Mouse (Mus musculus) heart, postnatal 0 days (tissue): ENCODE data around the gene Rft1. TPM values are rescaled to one million over a fixed set of nuclear protein-coding genes. Genes with fewer than 3 reads are reported as not detected.

ENCODE experiments used
- ATAC-seq: fragments of 200-750 bp; cut with Nextera tagmentation; 2 replicates; pipeline ENCODE4 v1.8.0; 2017; ENCODE audit warnings: low read depth, moderate number of reproducible peaks, moderate library complexity; ENCODE audit not compliant: insufficient read depth
- DNase-seq: peaks from one replicate; pipeline ENCODE4 v3.0.0-alpha.2; 2016; ENCODE audit warnings: low spot score
- H3K27ac ChIP-seq: fragments of 300-500 bp; sonication (generic); 2 replicates; pipeline ENCODE4 v1.5.1; 2014; ENCODE audit warnings: low read depth, mild to moderate bottlenecking
- H3K27me3 ChIP-seq: fragments of 300-500 bp; sonication (generic); 2 replicates; pipeline ENCODE4 v1.6.1; 2014; ENCODE audit warnings: low read length, mixed read lengths; ENCODE audit not compliant: control insufficient read depth, insufficient read depth
- H3K36me3 ChIP-seq: fragments of 300-500 bp; sonication (generic); replicated peaks from 2 replicates; pipeline ENCODE4 v1.6.1; 2014; ENCODE audit warnings: low read length, mixed read lengths; ENCODE audit not compliant: control insufficient read depth, insufficient read depth
- H3K4me1 ChIP-seq: fragments of 300-500 bp; sonication (generic); 2 replicates; pipeline ENCODE4 v1.6.1; 2014; ENCODE audit warnings: antibody characterized with exemption; ENCODE audit not compliant: control insufficient read depth, insufficient read depth
- H3K4me2 ChIP-seq: fragments of 300-500 bp; sonication (generic); 2 replicates; pipeline ENCODE4 v1.6.1; 2014; ENCODE audit warnings: low read depth, mild to moderate bottlenecking, low read length, moderate library complexity
- H3K4me3 ChIP-seq: fragments of 300-500 bp; sonication (generic); 2 replicates; pipeline ENCODE4 v1.5.1; 2014; ENCODE audit warnings: low read depth, low read length
- H3K9ac ChIP-seq: fragments of 300-500 bp; sonication (generic); replicated peaks from 2 replicates; pipeline ENCODE4 v1.6.1; 2014; ENCODE audit warnings: low read depth, low read length, mixed read lengths
- H3K9me3 ChIP-seq: fragments of 300-500 bp; sonication (generic); replicated peaks from 2 replicates; pipeline ENCODE4 v1.6.1; 2016; ENCODE audit warnings: low read length; ENCODE audit not compliant: control insufficient read depth
- CTCF ChIP-seq: IDR thresholded peaks from 2 replicates; pipeline ENCODE4 v1.5.1; 2016; ENCODE audit warnings: antibody characterized with exemption, control low read depth, low read depth
- EP300 ChIP-seq: IDR thresholded peaks from 2 replicates; pipeline ENCODE4 v1.6.1; 2016; ENCODE audit warnings: antibody characterized with exemption, low read depth
- WGBS: fragments of 180-500 bp; shearing (Covaris S2); extraction: QIAGEN DNeasy Blood & Tissue Kit; methylation state at CpG from one replicate; pipeline ENCODE4 v1.1.7; 2014; 5-methylcytosine and 5-hydroxymethylcytosine counted together
- polyA plus RNA-seq: library from polyadenylated mRNA; unstranded; fragments of >200 nt; fragmentation: Nextera tagmentation; extraction: Ambion mirVana; gene quantifications from 2 replicates; pipeline ENCODE4 v1.2.1, GENCODE M21; 2015
- total RNA-seq: library from RNA; depleted of rRNA; stranded (reverse); fragments of >200 nt; gene quantifications from 2 replicates; pipeline ENCODE4 v1.2.3, GENCODE M21; 2014; ENCODE audit warnings: low replicate concordance

Rft1 gene
- total and polyA plus RNA-seq, 2 experiments from 2014 or later = 10.4 to 13.3 TPM

GRCm38 (mm10) chr14:30636499-30636898 lies 17.7 kb upstream of the Rft1 start:
- DNase-seq (no peak), ATAC-seq (no peak)
- no peak for TF ChIP-seq EP300
- no peak for TF ChIP-seq CTCF
- 74% methylated on average over 9 of the region's 9 CpGs for WGBS
- H3K4me1 ChIP-seq = peaks cover 18% of the 10 kb centered on the region
- H3K9me3 ChIP-seq = no peaks in the 10 kb centered on the region
- H3K27me3 ChIP-seq = no peaks in the 10 kb centered on the region
- H3K36me3 ChIP-seq = no peaks in the 10 kb centered on the region
- no peak overlapping the region for H3K9ac ChIP-seq
- H3K27ac ChIP-seq = no peak overlapping the region
- H3K4me3 ChIP-seq = no peak overlapping the region
- H3K4me2 ChIP-seq = no peak overlapping the region

- DNase-seq = no peak
- TF ChIP-seq CTCF (no peak), EP300 (no peak)
- H3K27ac ChIP-seq = peak overlapping the region; percentile 60
- peaks cover 18% of the 10 kb centered on the region for H3K4me1 ChIP-seq
- H3K36me3 ChIP-seq = no peaks in the 10 kb centered on the region
- ATAC-seq = no peak
- no peak overlapping the region for H3K4me2 ChIP-seq
- H3K4me3 ChIP-seq = no peak overlapping the region
- H3K9ac ChIP-seq = no peak overlapping the region
- WGBS = 57% methylated on average over 2 of the region's 2 CpGs
- no peaks in the 10 kb centered on the region for H3K9me3 ChIP-seq
- H3K27me3 ChIP-seq = no peaks in the 10 kb centered on the region
These were observed 17.1 kb upstream of the Rft1 start for GRCm38 (mm10) chr14:30637087-30637486.

- no peak for TF ChIP-seq EP300
- no peak for TF ChIP-seq CTCF
- ATAC-seq (peak; percentile 88), DNase-seq (peak; percentile 44)
- no peaks in the 10 kb centered on the region for H3K36me3 ChIP-seq
- H3K9ac ChIP-seq = no peak overlapping the region
- no peak overlapping the region for H3K4me2 ChIP-seq
- H3K27me3 ChIP-seq = no peaks in the 10 kb centered on the region
- peak overlapping the region; percentile 60 for H3K27ac ChIP-seq
- WGBS = 21% methylated on average over 4 of the region's 4 CpGs
- peaks cover 18% of the 10 kb centered on the region for H3K4me1 ChIP-seq
- H3K4me3 ChIP-seq = no peak overlapping the region
- H3K9me3 ChIP-seq = no peaks in the 10 kb centered on the region
These were observed 16.2 kb upstream of the Rft1 start for GRCm38 (mm10) chr14:30638009-30638408.

GRCm38 (mm10) chr14:30638686-30639085 lies 15.5 kb upstream of the Rft1 start:
- no peak for DNase-seq
- Histone ChIP-seq H3K9ac (no peak overlapping the region), H3K4me3 (no peak overlapping the region), H3K36me3 (no peaks in the 10 kb centered on the region), H3K27me3 (no peaks in the 10 kb centered on the region), H3K4me1 (peaks cover 18% of the 10 kb centered on the region), H3K4me2 (no peak overlapping the region), H3K27ac (peak overlapping the region; percentile 60), H3K9me3 (no peaks in the 10 kb centered on the region)
- no peak for TF ChIP-seq CTCF
- TF ChIP-seq EP300 = no peak
- WGBS = 69% methylated on average over 4 of the region's 4 CpGs
- no peak for ATAC-seq

GRCm38 (mm10) chr14:30641748-30642147 lies 12.4 kb upstream of the Rft1 start:
- no peak overlapping the region for H3K27ac ChIP-seq
- no peak for ATAC-seq
- no peak for TF ChIP-seq EP300
- TF ChIP-seq CTCF = no peak
- no peaks in the 10 kb centered on the region for H3K9me3 ChIP-seq
- whole genome bisulfite sequencing = 56% methylated on average over 2 of the region's 2 CpGs
- no peak for DNase-seq
- no peaks in the 10 kb centered on the region for H3K27me3 ChIP-seq
- H3K4me1 ChIP-seq = peaks cover 18% of the 10 kb centered on the region
- no peak overlapping the region for H3K4me2 ChIP-seq
- no peak overlapping the region for H3K9ac ChIP-seq
- no peak overlapping the region for H3K4me3 ChIP-seq
- H3K36me3 ChIP-seq = no peaks in the 10 kb centered on the region

- H3K27me3 ChIP-seq = no peaks in the 10 kb centered on the region
- no peak overlapping the region for H3K4me2 ChIP-seq
- H3K9me3 ChIP-seq = no peaks in the 10 kb centered on the region
- H3K27ac ChIP-seq = no peak overlapping the region
- WGBS = 92% methylated on average over 2 of the region's 2 CpGs
- no peak overlapping the region for H3K4me3 ChIP-seq
- no peak for TF ChIP-seq CTCF
- TF ChIP-seq EP300 = no peak
- H3K9ac ChIP-seq = no peak overlapping the region
- no peaks in the 10 kb centered on the region for H3K4me1 ChIP-seq
- no peak for ATAC-seq
- no peak for DNase-seq
- no peaks in the 10 kb centered on the region for H3K36me3 ChIP-seq
These were observed 10.1 kb upstream of the Rft1 start for GRCm38 (mm10) chr14:30644026-30644425.
